Mouse (Mus musculus) brown adipose tissue, adult 24 weeks (tissue): ENCODE measurements around the gene Ssr4. TPM values are rescaled to one million over a fixed set of nuclear protein-coding genes. Genes with fewer than 3 reads are reported as not detected.

ENCODE experiments used
- polyA plus RNA-seq: library from polyadenylated mRNA; stranded (reverse); fragments of >200 nt; gene quantifications from 2 replicates; pipeline ENCODE4 v1.2.4, GENCODE M21; 2012; ENCODE audit not compliant: missing spikeins, insufficient read depth, insufficient read length

The Ssr4 gene
- polyA plus RNA-seq, 1 experiment, result 189 TPM

Other genes starting within 250 kb of the Ssr4 start
- gene Dusp9, start 147.6 kb upstream of the Ssr4 start, polyA plus RNA-seq, result not detected in 2 replicates
- gene Pnck, start 126.9 kb upstream of the Ssr4 start, polyA plus RNA-seq, result 1.2 and 1.8 TPM in 2 replicates
- gene Slc6a8, start 113.9 kb upstream of the Ssr4 start, polyA plus RNA-seq, result 15.8 and 19.4 TPM in 2 replicates
- 350 and 381 TPM in 2 replicates for gene Bcap31, start 70.9 kb upstream of the Ssr4 start, polyA plus RNA-seq
- gene Abcd1, start 70.4 kb upstream of the Ssr4 start, polyA plus RNA-seq, result 12.6 and 22.7 TPM in 2 replicates
- gene Plxnb3, start 29.9 kb upstream of the Ssr4 start, polyA plus RNA-seq, result 0.33 and 0.55 TPM in 2 replicates
- gene Srpk3, start 12.6 kb upstream of the Ssr4 start, polyA plus RNA-seq, result 0.71 TPM in 1 of 2 replicates, not detected in the other
- 1,669 and 1,851 TPM in 2 replicates for gene Idh3g, start 131 bp upstream of the Ssr4 start, polyA plus RNA-seq
- 0.36 and 0.58 TPM in 2 replicates for gene Pdzd4, start 37.9 kb downstream of the Ssr4 start, polyA plus RNA-seq
- not detected in 2 replicates for gene Avpr2, start 105.1 kb downstream of the Ssr4 start, polyA plus RNA-seq
- 2.2 and 2.3 TPM in 2 replicates for gene L1cam, start 109.1 kb downstream of the Ssr4 start, polyA plus RNA-seq
- 0.59 and 1.9 TPM in 2 replicates for gene Arhgap4, start 134.8 kb downstream of the Ssr4 start, polyA plus RNA-seq
- 90.3 and 104 TPM in 2 replicates for gene Naa10, start 134.9 kb downstream of the Ssr4 start, polyA plus RNA-seq
- 4.6 and 7.4 TPM in 2 replicates for gene Renbp, start 143.8 kb downstream of the Ssr4 start, polyA plus RNA-seq
- 15.7 and 22.4 TPM in 2 replicates for gene Hcfc1, start 179.3 kb downstream of the Ssr4 start, polyA plus RNA-seq
- gene Irak1, start 236.9 kb downstream of the Ssr4 start, polyA plus RNA-seq, result 41.9 and 67.7 TPM in 2 replicates